Mouse (Mus musculus) brain, embryonic 14.5 days (tissue): ENCODE data around the gene C5ar2.
A peak's percentile ranks its signal among the peaks of the same experiment; 100 is the strongest.

Source experiments
- CTCF ChIP-seq: fragments of 200-500 bp; IDR thresholded peaks from 2 replicates; pipeline ENCODE4 v1.5.1; 2012; ENCODE audit warnings: inconsistent platforms, mild to moderate bottlenecking, moderate library complexity, borderline replicate concordance; ENCODE audit not compliant: insufficient read depth, insufficient read length; ENCODE audit errors: extremely low read depth
- POLR2A ChIP-seq: fragments of 200-500 bp; IDR thresholded peaks from 2 replicates; pipeline ENCODE4 v1.6.1; 2012; ENCODE audit warnings: mild to moderate bottlenecking, inconsistent platforms, borderline replicate concordance; ENCODE audit not compliant: poor library complexity, insufficient read depth, insufficient read length, severe bottlenecking; ENCODE audit errors: extremely low read depth

DNA sequence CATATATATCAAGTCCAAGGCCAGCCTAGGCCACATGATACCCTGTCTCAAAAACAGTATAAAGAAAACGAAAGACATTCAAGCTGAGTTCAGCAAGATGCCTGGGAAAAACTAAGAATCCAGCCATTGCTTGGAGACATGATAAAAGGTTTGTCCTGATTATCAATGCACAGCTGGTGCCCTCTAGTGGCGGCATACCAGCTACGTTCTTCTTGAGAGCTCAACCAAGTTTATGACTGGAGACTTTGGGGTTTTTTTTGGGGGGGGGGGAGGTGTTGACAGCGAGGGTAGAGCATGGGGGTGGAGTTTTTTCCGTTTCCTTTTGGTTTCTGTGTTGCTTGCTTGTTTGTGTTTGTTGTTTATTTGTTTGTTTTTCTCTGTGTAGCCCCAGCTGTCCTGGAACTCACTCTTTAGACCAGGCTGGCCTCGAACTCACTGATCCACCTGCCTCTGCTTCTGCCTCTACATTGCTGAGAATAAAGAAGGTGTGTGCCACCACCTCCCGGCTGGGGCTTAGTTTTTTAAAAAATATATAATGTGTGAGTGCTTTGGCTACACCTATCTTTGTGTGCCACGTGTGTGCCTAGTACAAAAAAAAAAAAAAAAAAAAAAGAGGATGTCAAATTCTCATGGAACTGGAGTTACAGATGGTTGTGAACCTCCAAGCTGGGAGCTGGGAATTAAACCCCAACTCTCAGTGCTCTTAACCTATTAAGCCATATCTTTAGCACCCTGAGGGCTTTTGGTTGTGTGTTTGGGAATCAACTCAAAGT lies 19.2 kb upstream of the C5ar2 start:
- TF ChIP-seq CTCF = peak; percentile 76; the same call in 1 of the 2 replicates
- no peak for TF ChIP-seq POLR2A
